Mouse (Mus musculus): ENCODE measurements around the gene Pde11a. TPM values are rescaled to one million over a fixed set of nuclear protein-coding genes. Genes with fewer than 3 reads are reported as not detected.

Pde11a gene
- polyA plus RNA-seq, 1 experiment: 0.83 TPM

DNA sequence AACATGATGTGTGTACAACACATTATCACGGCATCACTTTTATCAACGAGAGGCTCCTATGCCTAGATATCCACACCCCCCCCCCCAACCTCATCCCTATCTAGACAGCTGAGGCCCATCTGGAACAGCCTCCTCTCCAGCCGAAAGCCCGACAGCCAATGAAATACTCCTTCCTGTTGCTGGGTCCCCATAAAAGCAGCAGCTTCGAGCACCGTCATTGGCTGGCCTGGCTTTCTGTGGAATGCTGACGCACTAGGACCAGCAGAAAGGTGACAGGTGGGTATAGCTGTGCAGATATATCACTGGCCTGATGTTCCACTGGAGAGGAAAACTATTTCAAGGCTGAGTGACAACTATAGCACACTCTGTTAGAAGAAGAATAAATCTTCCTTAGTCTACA is 240.7 kb downstream of the Pde11a start:
- H3K4me3 ChIP-seq (ENCODE audit: insufficient read depth, low read depth, low read length): no peak overlapping the region
- no peaks in the 10 kb centered on the region for H3K27me3 ChIP-seq (replicated peaks; ENCODE audit: control insufficient read depth, insufficient read depth, low read length)
- H3K4me1 ChIP-seq (ENCODE audit: control insufficient read depth, insufficient read depth, low read length): no peaks in the 10 kb centered on the region
- no peak overlapping the region; the same call in 1 of the 2 replicates for H3K27ac ChIP-seq (ENCODE audit: insufficient read depth, low read depth, low read length)
- no peak for TF ChIP-seq CTCF (conservative IDR thresholded peaks at IDR 0.05; ENCODE audit: insufficient read depth, insufficient read length, low read depth, low read length)
- no peak for TF ChIP-seq POLR2A (IDR thresholded peaks at IDR 0.05; ENCODE audit: low read depth, low read length)
- peak; percentile 33 for DNase-seq
- H3K36me3 ChIP-seq (ENCODE audit: control insufficient read depth, insufficient read depth, low read length): no peaks in the 10 kb centered on the region
- WGBS: 23% methylated on average over 7 of the region's 7 CpGs

DNA sequence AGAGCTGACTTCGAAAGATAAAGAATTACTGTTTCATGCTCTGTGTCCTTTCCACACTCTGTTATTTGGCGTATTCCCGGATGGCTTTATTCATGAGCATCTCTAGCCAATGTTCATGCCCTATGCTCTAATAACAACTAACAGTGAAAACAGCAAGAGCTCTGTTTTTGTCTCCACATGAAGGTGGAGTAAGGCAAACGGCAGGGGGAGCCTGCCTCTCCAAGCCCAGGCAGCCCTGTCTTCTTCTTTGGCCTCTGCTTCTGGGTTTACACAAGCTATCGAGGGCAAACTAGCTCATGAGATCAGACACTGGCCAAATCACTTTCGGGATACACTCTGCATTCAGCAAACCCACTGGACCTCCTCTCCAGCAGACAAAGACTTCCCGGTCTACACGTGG is 241.3 kb downstream of the Pde11a start:
- Histone ChIP-seq H3K27me3 (replicated peaks; ENCODE audit: control insufficient read depth, insufficient read depth, low read length) (no peaks in the 10 kb centered on the region), H3K27ac (ENCODE audit: insufficient read depth, low read depth, low read length) (no peak overlapping the region; the same call in 1 of the 2 replicates), H3K4me3 (ENCODE audit: insufficient read depth, low read depth, low read length) (no peak overlapping the region), H3K4me1 (ENCODE audit: control insufficient read depth, insufficient read depth, low read length) (no peaks in the 10 kb centered on the region), H3K36me3 (ENCODE audit: control insufficient read depth, insufficient read depth, low read length) (no peaks in the 10 kb centered on the region)
- DNase-seq: no peak
- WGBS: 52% methylated on average over 8 of the region's 8 CpGs
- 0 out of 2 replicates have a peak, but pooled peaks have one; percentile 2 for TF ChIP-seq CTCF (conservative IDR thresholded peaks at IDR 0.05; ENCODE audit: insufficient read depth, insufficient read length, low read depth, low read length)
- TF ChIP-seq POLR2A (IDR thresholded peaks at IDR 0.05; ENCODE audit: low read depth, low read length): no peak

- Histone ChIP-seq H3K36me3 (ENCODE audit: control insufficient read depth, insufficient read depth, low read length) (no peaks in the 10 kb centered on the region), H3K4me3 (ENCODE audit: insufficient read depth, low read depth, low read length) (no peak overlapping the region), H3K4me1 (ENCODE audit: control insufficient read depth, insufficient read depth, low read length) (no peaks in the 10 kb centered on the region), H3K27ac (ENCODE audit: insufficient read depth, low read depth, low read length) (no peak overlapping the region), H3K27me3 (replicated peaks; ENCODE audit: control insufficient read depth, insufficient read depth, low read length) (no peaks in the 10 kb centered on the region)
- no peak for DNase-seq
- WGBS: 98% methylated on average over 5 of the region's 5 CpGs
- TF ChIP-seq POLR2A (IDR thresholded peaks at IDR 0.05; ENCODE audit: low read depth, low read length): no peak
- TF ChIP-seq CTCF (conservative IDR thresholded peaks at IDR 0.05; ENCODE audit: insufficient read depth, insufficient read length, low read depth, low read length): no peak
These were observed 242.7 kb downstream of the Pde11a start for GRCm38 (mm10) chr2:76095861-76096260.

DNA sequence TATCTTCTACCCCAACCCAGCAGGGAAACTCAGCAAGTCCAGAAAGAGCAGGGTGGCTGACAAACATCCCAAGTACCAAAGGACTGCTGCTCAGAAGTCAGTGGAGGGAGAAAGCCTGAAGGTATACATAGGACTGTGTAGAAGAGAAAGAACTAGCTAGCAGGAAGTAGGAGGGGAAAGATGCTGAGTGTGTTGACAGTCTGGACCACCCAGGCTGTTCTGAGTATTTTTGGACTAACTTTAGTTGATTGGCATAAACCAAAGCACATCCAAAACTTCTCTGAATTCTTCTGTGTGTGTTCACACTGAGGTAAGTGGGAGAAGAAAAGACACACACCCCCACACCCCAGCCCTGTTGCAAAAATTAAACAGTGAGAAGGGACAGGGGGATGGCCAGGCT is 248.1 kb downstream of the Pde11a start:
- no peaks in the 10 kb centered on the region for H3K36me3 ChIP-seq (ENCODE audit: control insufficient read depth, insufficient read depth, low read length)
- no peaks in the 10 kb centered on the region for H3K4me1 ChIP-seq (ENCODE audit: control insufficient read depth, insufficient read depth, low read length)
- DNase-seq: no peak
- TF ChIP-seq CTCF (conservative IDR thresholded peaks at IDR 0.05; ENCODE audit: insufficient read depth, insufficient read length, low read depth, low read length): no peak
- TF ChIP-seq POLR2A (IDR thresholded peaks at IDR 0.05; ENCODE audit: low read depth, low read length): no peak
- H3K4me3 ChIP-seq (ENCODE audit: insufficient read depth, low read depth, low read length): no peak overlapping the region
- H3K27me3 ChIP-seq (replicated peaks; ENCODE audit: control insufficient read depth, insufficient read depth, low read length): no peaks in the 10 kb centered on the region
- no peak overlapping the region for H3K27ac ChIP-seq (ENCODE audit: insufficient read depth, low read depth, low read length)

DNA sequence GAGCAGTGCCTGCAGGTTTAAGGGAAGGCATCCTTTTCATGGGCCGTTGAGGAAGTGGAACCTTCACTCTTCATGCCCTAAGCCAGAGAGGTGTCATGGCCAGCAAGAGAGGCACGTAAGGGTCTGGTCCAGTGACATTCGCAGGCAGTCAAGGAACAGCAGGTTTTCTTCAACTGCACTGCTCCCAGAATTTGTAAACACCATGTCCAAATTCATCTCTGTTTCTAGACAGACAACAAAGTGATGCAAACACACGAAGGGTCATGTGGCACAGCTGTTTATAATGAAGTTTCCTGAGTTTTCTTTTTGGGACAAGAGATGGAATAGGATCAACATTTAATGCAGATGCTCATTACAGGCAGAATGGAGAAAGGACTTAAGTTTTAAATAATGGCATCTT is 249.7 kb downstream of the Pde11a start:
- DNase-seq: no peak
- Histone ChIP-seq H3K27me3 (replicated peaks; ENCODE audit: control insufficient read depth, insufficient read depth, low read length) (no peaks in the 10 kb centered on the region), H3K36me3 (ENCODE audit: control insufficient read depth, insufficient read depth, low read length) (no peaks in the 10 kb centered on the region), H3K4me3 (ENCODE audit: insufficient read depth, low read depth, low read length) (no peak overlapping the region), H3K4me1 (ENCODE audit: control insufficient read depth, insufficient read depth, low read length) (no peaks in the 10 kb centered on the region), H3K27ac (ENCODE audit: insufficient read depth, low read depth, low read length) (no peak overlapping the region)
- TF ChIP-seq CTCF (conservative IDR thresholded peaks at IDR 0.05; ENCODE audit: insufficient read depth, insufficient read length, low read depth, low read length): no peak
- no peak for TF ChIP-seq POLR2A (IDR thresholded peaks at IDR 0.05; ENCODE audit: low read depth, low read length)
- WGBS: 68% methylated on average over 4 of the region's 4 CpGs

DNA sequence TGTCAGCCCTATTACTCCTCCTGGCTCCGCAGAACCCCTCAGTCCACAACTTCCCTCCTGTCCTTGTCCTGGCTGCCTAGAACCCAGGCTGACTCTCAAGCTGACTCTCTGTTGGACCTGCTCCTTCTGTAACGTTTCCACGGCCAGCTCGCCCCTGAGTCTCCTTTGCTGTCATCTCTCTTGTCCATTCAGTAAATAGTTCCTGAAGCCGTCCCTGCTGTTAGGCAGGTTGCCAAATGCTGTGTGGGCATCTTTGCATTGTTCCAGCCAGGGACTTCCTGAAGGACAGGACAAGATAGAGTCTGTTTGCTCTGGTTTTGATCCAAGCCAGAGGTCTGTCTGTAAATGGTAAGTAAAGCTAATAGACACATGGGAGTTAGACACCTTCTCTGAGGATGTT is 250.2 kb downstream of the Pde11a start:
- TF ChIP-seq CTCF (conservative IDR thresholded peaks at IDR 0.05; ENCODE audit: insufficient read depth, insufficient read length, low read depth, low read length) (no peak), POLR2A (IDR thresholded peaks at IDR 0.05; ENCODE audit: low read depth, low read length) (no peak)
- H3K36me3 ChIP-seq (ENCODE audit: control insufficient read depth, insufficient read depth, low read length): no peaks in the 10 kb centered on the region
- DNase-seq: no peak
- no peak overlapping the region for H3K4me3 ChIP-seq (ENCODE audit: insufficient read depth, low read depth, low read length)
- no peaks in the 10 kb centered on the region for H3K4me1 ChIP-seq (ENCODE audit: control insufficient read depth, insufficient read depth, low read length)
- WGBS: 51% methylated on average over 5 of the region's 5 CpGs
- H3K27ac ChIP-seq (ENCODE audit: insufficient read depth, low read depth, low read length): no peak overlapping the region
- H3K27me3 ChIP-seq (replicated peaks; ENCODE audit: control insufficient read depth, insufficient read depth, low read length): no peaks in the 10 kb centered on the region

DNA sequence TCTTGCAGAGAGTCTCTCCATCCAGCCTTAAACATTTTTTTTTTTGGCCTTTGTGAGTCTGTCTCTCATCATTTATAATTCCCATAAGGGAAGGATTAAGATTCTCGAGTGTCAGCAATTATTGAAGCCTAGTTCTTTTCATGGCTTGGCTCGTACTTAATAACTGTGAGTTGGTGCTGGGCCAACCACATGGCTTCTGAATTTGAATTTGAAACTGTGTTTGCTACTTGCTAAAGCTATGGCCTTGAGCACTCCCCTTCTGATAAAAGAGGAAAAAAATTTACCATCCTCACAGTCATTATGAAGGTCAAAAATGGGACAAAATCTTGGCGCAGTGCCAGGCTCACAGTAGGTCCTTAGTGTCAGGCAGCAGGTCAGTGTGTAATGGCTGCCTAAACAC is 251.4 kb downstream of the Pde11a start:
- no peaks in the 10 kb centered on the region for H3K4me1 ChIP-seq (ENCODE audit: control insufficient read depth, insufficient read depth, low read length)
- H3K4me3 ChIP-seq (ENCODE audit: insufficient read depth, low read depth, low read length): no peak overlapping the region
- WGBS: 72% methylated on average over 3 of the region's 3 CpGs
- no peak for TF ChIP-seq CTCF (conservative IDR thresholded peaks at IDR 0.05; ENCODE audit: insufficient read depth, insufficient read length, low read depth, low read length)
- TF ChIP-seq POLR2A (IDR thresholded peaks at IDR 0.05; ENCODE audit: low read depth, low read length): no peak
- no peaks in the 10 kb centered on the region for H3K27me3 ChIP-seq (replicated peaks; ENCODE audit: control insufficient read depth, insufficient read depth, low read length)
- H3K36me3 ChIP-seq (ENCODE audit: control insufficient read depth, insufficient read depth, low read length): no peaks in the 10 kb centered on the region
- no peak for DNase-seq
- no peak overlapping the region for H3K27ac ChIP-seq (ENCODE audit: insufficient read depth, low read depth, low read length)

DNA sequence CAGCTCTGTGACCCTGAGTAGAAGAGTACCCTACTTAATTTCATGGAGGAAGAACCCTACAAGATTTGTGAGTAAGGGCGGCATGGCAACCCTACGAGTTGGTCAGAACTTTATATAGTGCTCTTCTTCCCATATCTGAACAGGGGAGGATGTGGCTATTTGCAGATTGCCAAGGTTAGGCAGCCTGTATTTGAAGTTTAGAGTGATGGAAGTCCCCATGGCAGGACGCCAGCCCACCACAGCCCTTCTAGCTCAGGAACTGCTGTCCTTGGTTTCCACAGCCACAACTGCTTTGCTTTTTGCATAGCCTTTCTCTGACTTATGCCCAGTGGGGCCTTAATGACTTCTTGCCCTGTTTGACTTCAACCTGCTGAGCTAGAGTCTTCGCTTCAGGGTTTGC is 253.6 kb downstream of the Pde11a start:
- TF ChIP-seq POLR2A (IDR thresholded peaks at IDR 0.05; ENCODE audit: low read depth, low read length) (no peak), CTCF (conservative IDR thresholded peaks at IDR 0.05; ENCODE audit: insufficient read depth, insufficient read length, low read depth, low read length) (no peak)
- DNase-seq: no peak
- no peak overlapping the region for H3K4me3 ChIP-seq (ENCODE audit: insufficient read depth, low read depth, low read length)
- no peak overlapping the region for H3K27ac ChIP-seq (ENCODE audit: insufficient read depth, low read depth, low read length)
- H3K36me3 ChIP-seq (ENCODE audit: control insufficient read depth, insufficient read depth, low read length): no peaks in the 10 kb centered on the region
- no peaks in the 10 kb centered on the region for H3K27me3 ChIP-seq (replicated peaks; ENCODE audit: control insufficient read depth, insufficient read depth, low read length)
- no peaks in the 10 kb centered on the region for H3K4me1 ChIP-seq (ENCODE audit: control insufficient read depth, insufficient read depth, low read length)
- 88% methylated on average over 4 of the region's 4 CpGs for WGBS
